Mouse (Mus musculus) heart, embryonic 11.5 days (tissue): ENCODE measurements around the gene Mapk8ip2. TPM values are rescaled to one million over a fixed set of nuclear protein-coding genes. Genes with fewer than 3 reads are reported as not detected.

Experiments
- polyA plus RNA-seq: library from polyadenylated mRNA; unstranded; fragments of >200 nt; fragmentation: Nextera tagmentation; extraction: Ambion mirVana; gene quantifications from 2 replicates; pipeline ENCODE4 v1.2.1, GENCODE M21; 2014

Mapk8ip2 gene
- polyA plus RNA-seq, 1 experiment from 2014 or later, result 0.19 TPM

Other genes starting within 250 kb of the Mapk8ip2 start
- 20.5 and 23.5 TPM in 2 replicates for gene Ppp6r2, start 242.4 kb upstream of the Mapk8ip2 start, polyA plus RNA-seq
- gene Sbf1, start 138.6 kb upstream of the Mapk8ip2 start, polyA plus RNA-seq, result 45.7 and 50.8 TPM in 2 replicates
- gene Adm2, start 131.2 kb upstream of the Mapk8ip2 start, polyA plus RNA-seq, result 0.79 and 1.0 TPM in 2 replicates
- gene Miox, start 119.5 kb upstream of the Mapk8ip2 start, polyA plus RNA-seq, result not detected in 2 replicates
- 29.7 and 37.3 TPM in 2 replicates for gene Lmf2, start 98.3 kb upstream of the Mapk8ip2 start, polyA plus RNA-seq
- 107 and 109 TPM in 2 replicates for gene Ncaph2, start 98.2 kb upstream of the Mapk8ip2 start, polyA plus RNA-seq
- gene Sco2, start 80.1 kb upstream of the Mapk8ip2 start, polyA plus RNA-seq, result 7.4 TPM in 2 replicates
- 0.86 and 1.5 TPM in 2 replicates for gene Tymp, start 76.9 kb upstream of the Mapk8ip2 start, polyA plus RNA-seq
- 0.54 and 1.00 TPM in 2 replicates for gene Odf3b, start 74.6 kb upstream of the Mapk8ip2 start, polyA plus RNA-seq
- not detected in 2 replicates for gene Klhdc7b, start 69.0 kb upstream of the Mapk8ip2 start, polyA plus RNA-seq
- not detected in 2 replicates for gene Syce3, start 43.4 kb upstream of the Mapk8ip2 start, polyA plus RNA-seq
- gene Cpt1b, start 28.1 kb upstream of the Mapk8ip2 start, polyA plus RNA-seq, result 111 and 129 TPM in 2 replicates
- 1.7 and 2.4 TPM in 2 replicates for gene C730034F03Rik, start 24.3 kb upstream of the Mapk8ip2 start, polyA plus RNA-seq
- gene Gm44502, start 24.2 kb upstream of the Mapk8ip2 start, polyA plus RNA-seq, result 0.86 TPM in 1 of 2 replicates, not detected in the other
- 67.6 and 68.1 TPM in 2 replicates for gene Chkb, start 24.0 kb upstream of the Mapk8ip2 start, polyA plus RNA-seq
- gene Arsa, start 23.5 kb downstream of the Mapk8ip2 start, polyA plus RNA-seq, result 9.4 TPM in 2 replicates
- 2.1 and 2.7 TPM in 2 replicates for gene Shank3, start 45.7 kb downstream of the Mapk8ip2 start, polyA plus RNA-seq
- gene Acr, start 114.4 kb downstream of the Mapk8ip2 start, polyA plus RNA-seq, result 0.20 TPM in 2 replicates
- gene Rabl2, start 138.0 kb downstream of the Mapk8ip2 start, polyA plus RNA-seq, result 25.8 and 27.5 TPM in 2 replicates